Mouse (Mus musculus): ENCODE results near the gene Slc18a2. TPM values are rescaled to one million over a fixed set of nuclear protein-coding genes. Genes with fewer than 3 reads are reported as not detected.

Gene Slc18a2
- polyA plus RNA-seq, 1 experiment, result 0.29 TPM

GRCm38 (mm10) chr19:59276354-59276753 lies 15.7 kb downstream of the Slc18a2 start:
- DNase-seq (ENCODE audit: low spot score), result no peak

DNA sequence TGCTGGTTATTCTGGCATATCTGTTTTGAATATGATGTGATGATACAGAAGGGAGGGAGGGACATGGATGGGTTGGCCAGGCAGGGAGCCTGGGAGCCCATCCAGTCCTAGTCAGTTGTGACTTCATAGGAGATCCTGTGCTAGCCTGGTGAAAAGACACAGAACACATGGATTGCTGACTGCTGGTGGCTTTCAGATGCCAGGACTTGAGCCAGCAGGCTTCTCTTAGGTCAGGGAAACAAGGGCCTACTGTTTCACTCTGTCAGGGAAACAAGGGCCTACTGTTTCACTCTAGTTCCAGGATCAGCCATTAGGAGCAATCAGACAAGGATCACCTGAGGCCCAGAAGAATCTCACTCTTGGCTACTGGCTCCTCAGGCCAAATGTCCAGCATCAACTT lies 20.1 kb downstream of the Slc18a2 start:
- no peak for DNase-seq (ENCODE audit: low spot score)

DNA sequence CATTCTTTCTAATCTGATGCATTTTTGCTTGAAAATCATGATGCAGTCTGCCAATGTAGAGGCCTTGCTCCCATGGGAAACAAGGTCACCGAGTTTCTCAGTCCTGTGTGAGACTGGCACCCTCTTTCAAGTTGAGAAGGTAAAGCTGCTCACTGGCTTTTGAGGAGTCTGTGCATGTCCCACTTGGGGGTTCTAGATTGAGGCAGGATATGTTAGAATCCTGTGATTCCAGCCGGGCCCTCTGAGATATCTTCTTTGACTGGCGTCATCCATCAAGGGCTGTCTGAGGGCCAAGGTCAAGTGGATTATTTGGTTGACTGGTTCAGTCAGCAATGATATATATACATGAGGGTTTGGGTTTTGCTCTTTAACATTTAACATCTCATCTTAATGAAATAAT lies 21.3 kb downstream of the Slc18a2 start:
- DNase-seq (ENCODE audit: low spot score), result no peak

DNA sequence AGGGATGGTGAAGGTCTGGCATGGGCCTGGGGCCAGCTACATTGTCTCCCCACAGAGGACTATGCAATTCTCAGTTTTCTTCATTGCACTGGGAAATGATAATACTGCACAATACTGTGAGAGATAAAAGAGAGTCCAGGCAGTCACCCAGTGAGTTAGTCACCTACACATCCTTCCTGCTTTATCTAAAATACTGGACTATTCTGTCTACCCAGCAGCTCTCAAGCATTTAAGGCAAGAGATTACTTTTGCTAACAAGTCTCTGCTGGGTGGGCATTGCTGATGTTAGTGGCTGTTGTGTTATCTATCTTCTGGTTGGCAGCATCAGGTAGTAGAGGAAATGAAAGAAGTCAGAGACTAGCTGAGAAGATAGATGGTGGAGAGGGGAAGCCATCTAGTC lies 28.3 kb downstream of the Slc18a2 start:
- no peak for DNase-seq (ENCODE audit: low spot score)

GRCm38 (mm10) chr19:59289811-59290210 lies 29.1 kb downstream of the Slc18a2 start:
- no peak for DNase-seq (ENCODE audit: low spot score)

GRCm38 (mm10) chr19:59292183-59292839 lies 31.6 kb downstream of the Slc18a2 start:
- DNase-seq (ENCODE audit: low spot score), result no peak

DNA sequence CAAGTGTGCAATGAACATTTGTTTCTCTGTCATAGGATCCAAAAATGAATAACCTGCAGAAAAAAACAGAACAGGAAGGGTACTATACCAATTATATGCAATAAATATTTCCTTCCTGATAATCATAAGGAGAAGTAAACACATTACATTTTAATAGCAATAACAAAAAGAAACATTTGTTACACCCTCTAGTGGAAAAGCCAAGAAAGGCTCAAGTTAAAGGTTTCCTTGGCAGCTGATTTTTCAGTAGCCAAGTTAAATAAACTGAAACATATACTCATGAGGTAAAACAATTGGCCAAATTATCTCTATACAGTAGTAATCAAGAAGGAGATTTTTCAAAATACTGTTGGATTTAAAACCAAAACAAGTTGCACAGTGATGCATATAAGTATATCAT lies 54.6 kb downstream of the Slc18a2 start:
- no peak for DNase-seq (ENCODE audit: low spot score)

DNA sequence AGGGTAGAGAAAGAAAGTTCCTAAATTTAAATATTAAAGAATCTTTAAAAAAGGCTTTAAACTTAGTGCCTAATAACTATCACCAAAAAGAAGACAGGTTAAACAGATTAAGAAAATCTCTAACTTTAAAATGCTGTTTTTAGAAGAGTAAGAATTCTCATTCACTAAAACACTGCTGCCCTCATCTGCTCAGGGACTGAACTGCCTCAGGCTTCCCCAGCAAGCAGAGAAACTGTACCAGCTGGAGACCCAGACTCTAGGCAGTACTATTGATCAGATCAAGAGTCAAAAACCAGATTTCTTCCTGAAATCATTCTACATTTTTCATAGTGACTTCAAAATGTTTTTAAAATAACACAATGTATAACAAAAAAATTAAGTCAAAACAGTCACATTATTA lies 55.9 kb downstream of the Slc18a2 start:
- DNase-seq (ENCODE audit: low spot score), result no peak

GRCm38 (mm10) chr19:59321990-59322389 lies 61.3 kb downstream of the Slc18a2 start, which contains the start of gene Rps12-ps3:
Rps12-ps3 (plus strand) TSS chr19:59322290.
- DNase-seq (ENCODE audit: low spot score), result no peak

DNA sequence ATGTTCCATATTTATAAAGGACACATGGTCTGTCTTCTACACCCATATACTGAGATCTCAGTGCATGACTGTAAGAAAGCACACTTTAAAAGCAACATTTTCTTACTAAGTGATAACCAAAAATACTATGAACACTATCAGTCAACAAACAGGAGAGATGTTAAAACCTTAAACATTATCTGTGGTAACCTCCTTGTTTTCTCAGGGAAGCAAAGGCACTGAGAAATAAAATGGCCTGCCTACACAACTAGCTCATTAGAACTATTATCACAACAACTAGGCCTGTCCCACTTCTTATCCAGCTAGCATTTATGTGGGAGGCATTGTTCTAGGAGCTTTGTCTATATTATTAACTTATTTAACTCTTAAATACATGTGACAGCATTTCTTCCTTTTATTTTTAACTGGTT lies 70.1 kb downstream of the Slc18a2 start:
- DNase-seq (ENCODE audit: low spot score), result no peak

- no peak for DNase-seq (ENCODE audit: low spot score)
Observed at GRCm38 (mm10) chr19:59336655-59337054, 76.0 kb downstream of the Slc18a2 start.

- DNase-seq (ENCODE audit: low spot score), result no peak
Observed at GRCm38 (mm10) chr19:59337872-59338681, 77.4 kb downstream of the Slc18a2 start.

DNA sequence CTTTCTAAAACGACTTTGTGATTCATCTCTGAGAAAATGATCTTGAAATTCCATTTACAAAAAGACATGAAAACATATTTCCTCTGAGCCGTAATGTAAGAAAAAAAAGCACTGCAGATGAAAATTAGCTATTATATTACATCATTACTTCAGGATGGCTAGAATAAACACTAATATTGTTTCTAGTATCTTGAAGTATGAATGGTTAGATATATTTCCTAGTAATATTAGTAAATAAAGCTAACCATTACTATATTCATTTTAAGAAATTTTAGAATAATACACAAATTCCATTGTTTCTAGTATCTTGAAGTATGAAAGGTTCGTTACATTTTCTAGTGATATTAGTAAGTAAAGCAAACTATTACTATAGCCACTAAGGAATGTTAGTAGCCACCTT lies 79.2 kb downstream of the Slc18a2 start:
- no peak for DNase-seq (ENCODE audit: low spot score)

- DNase-seq (ENCODE audit: low spot score), result no peak
Observed at GRCm38 (mm10) chr19:59342964-59343363, 82.3 kb downstream of the Slc18a2 start.

- DNase-seq (ENCODE audit: low spot score), result peak; percentile 28
Observed at GRCm38 (mm10) chr19:59344304-59344711, 83.6 kb downstream of the Slc18a2 start.

- peak; percentile 54 for DNase-seq (ENCODE audit: low spot score)
Observed at GRCm38 (mm10) chr19:59345081-59345657, 84.5 kb downstream of the Slc18a2 start.

Other genes starting within 250 kb of the Slc18a2 start
- 11.5 and 11.6 TPM in 2 replicates for gene Shtn1, start 184.8 kb upstream of the Slc18a2 start, polyA plus RNA-seq (2012; rRNA removed)
- not detected in 2 replicates for gene Vax1, start 90.8 kb upstream of the Slc18a2 start, polyA plus RNA-seq (2012; rRNA removed)
- gene Kcnk18, start 41.7 kb upstream of the Slc18a2 start, polyA plus RNA-seq (2012; rRNA removed), result not detected in 2 replicates
- gene Rps12-ps3, start 61.4 kb downstream of the Slc18a2 start, polyA plus RNA-seq (2012; rRNA removed), result 413 and 509 TPM in 2 replicates
- gene Pdzd8, start 84.9 kb downstream of the Slc18a2 start, polyA plus RNA-seq (2012; rRNA removed), result 10.1 and 13.0 TPM in 2 replicates
- gene Emx2, start 197.5 kb downstream of the Slc18a2 start, polyA plus RNA-seq (2012; rRNA removed), result 0.13 and 0.40 TPM in 2 replicates

Data from urinary bladder, adult 2 months (tissue).